Mouse (Mus musculus) liver, adult 2 months (tissue): Measurements from ENCODE around the gene Nhsl1. TPM values are rescaled to one million over a fixed set of nuclear protein-coding genes. Genes with fewer than 3 reads are reported as not detected.
A peak's percentile ranks its signal among the peaks of the same experiment; 100 is the strongest.

Experiments
- DNase-seq: peaks from one replicate; pipeline ENCODE4 v3.0.0-alpha.2; 2011; ENCODE audit warnings: low read depth, low spot score; ENCODE audit errors: extremely low read depth
- H3K27ac ChIP-seq: fragments of 200-500 bp; replicated peaks from 2 replicates; pipeline ENCODE4 v1.5.1; 2012; ENCODE audit warnings: low read depth, mild to moderate bottlenecking, control low read depth, inconsistent platforms, low read length; ENCODE audit not compliant: insufficient read depth
- H3K27me3 ChIP-seq: fragments of 200-500 bp; 2 replicates; pipeline ENCODE4 v1.6.1; 2012; ENCODE audit warnings: mild to moderate bottlenecking, moderate library complexity, low read length, inconsistent platforms; ENCODE audit not compliant: control insufficient read depth, insufficient read depth
- H3K36me3 ChIP-seq: fragments of 200-500 bp; 2 replicates; pipeline ENCODE4 v1.6.1; 2012; ENCODE audit warnings: low read length, inconsistent platforms; ENCODE audit not compliant: control insufficient read depth, insufficient read depth
- H3K4me1 ChIP-seq: fragments of 200-500 bp; 2 replicates; pipeline ENCODE4 v1.6.1; 2011; ENCODE audit warnings: low read length; ENCODE audit not compliant: control insufficient read depth, insufficient read depth
- H3K4me3 ChIP-seq: fragments of 200-500 bp; 2 replicates; pipeline ENCODE4 v1.5.1; 2011; ENCODE audit warnings: low read depth, mild to moderate bottlenecking, control low read depth, low read length, moderate library complexity; ENCODE audit not compliant: insufficient read depth
- H3K79me2 ChIP-seq: fragments of 200-500 bp; 2 replicates; pipeline ENCODE4 v1.6.1; 2012; ENCODE audit warnings: inconsistent platforms, mild to moderate bottlenecking, low read length, moderate library complexity; ENCODE audit not compliant: control insufficient read depth, insufficient read depth
- H3K9ac ChIP-seq: fragments of 200-500 bp; 2 replicates; pipeline ENCODE4 v1.6.1; 2012; ENCODE audit warnings: low read depth, mild to moderate bottlenecking, control low read depth, inconsistent platforms, low read length
- CTCF ChIP-seq: fragments of 200-500 bp; IDR thresholded peaks from 2 replicates; pipeline ENCODE4 v1.5.1; 2011; ENCODE audit warnings: low read depth, low read length, control low read depth
- POLR2A ChIP-seq: fragments of 200-500 bp; IDR thresholded peaks from 2 replicates; pipeline ENCODE4 v1.6.1; 2011; ENCODE audit warnings: low read length, control low read depth; ENCODE audit not compliant: insufficient read depth; ENCODE audit errors: extremely low read depth
- WGBS: fragments of 180-500 bp; shearing (Covaris S2); methylation state at CpG from one replicate; pipeline ENCODE4 v1.1.7; 2018; 5-methylcytosine and 5-hydroxymethylcytosine counted together
- polyA plus RNA-seq: library from polyadenylated mRNA; depleted of rRNA; stranded (reverse); fragments of >200 nt; gene quantifications from 2 replicates; pipeline ENCODE4 v1.2.3, GENCODE M21; 2012
- total RNA-seq: library from RNA; depleted of rRNA; stranded (reverse); fragments of >200 nt; gene quantifications from 2 replicates; pipeline ENCODE4 v1.2.3, GENCODE M21; 2014

Nhsl1 gene
- total and polyA plus RNA-seq, 2 experiments: 2.6 to 2.8 TPM

DNA sequence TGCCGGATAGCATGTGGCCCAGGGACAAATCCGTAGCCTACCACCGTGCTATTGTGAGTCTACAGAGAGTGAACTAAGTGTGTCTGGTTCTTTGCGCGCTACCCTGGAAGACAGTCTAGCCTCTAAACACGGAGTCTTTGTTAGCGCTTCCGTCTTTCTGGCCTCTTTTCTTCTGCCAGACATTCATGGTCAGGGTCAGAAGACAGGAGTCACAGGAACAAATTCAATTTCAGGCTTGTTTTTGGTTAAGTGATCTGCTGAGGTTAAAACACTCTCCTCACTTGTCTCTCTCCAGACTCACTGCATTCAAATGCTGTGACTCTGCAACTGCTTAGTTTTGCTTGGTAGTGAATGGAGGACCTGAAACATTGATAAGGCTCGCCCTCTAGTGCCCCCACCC, 15.9 kb downstream of the Nhsl1 start:
- Histone ChIP-seq H3K36me3 (no peaks in the 10 kb centered on the region), H3K4me3 (no peak overlapping the region), H3K9ac (no peak overlapping the region), H3K27me3 (no peaks in the 10 kb centered on the region), H3K79me2 (peaks cover 4% of the 10 kb centered on the region; the same call in 1 of the 2 replicates), H3K27ac (no peak overlapping the region), H3K4me1 (no peaks in the 10 kb centered on the region)
- DNase-seq: no peak
- WGBS: 96% methylated on average over 9 of the region's 9 CpGs
- no peak for TF ChIP-seq POLR2A
- TF ChIP-seq CTCF: no peak

- Histone ChIP-seq H3K9ac (no peak overlapping the region), H3K79me2 (no peaks in the 10 kb centered on the region; the same call in 1 of the 2 replicates), H3K27me3 (no peaks in the 10 kb centered on the region), H3K4me3 (no peak overlapping the region), H3K36me3 (no peaks in the 10 kb centered on the region), H3K4me1 (no peaks in the 10 kb centered on the region), H3K27ac (peak overlapping the region; percentile 34; the same call in 1 of the 2 replicates)
- 52% methylated on average over 5 of the region's 5 CpGs for WGBS
- TF ChIP-seq POLR2A (no peak), CTCF (no peak)
- DNase-seq: peak; percentile 66
Measured at GRCm38 (mm10) chr10:18337725-18338124, 18.9 kb downstream of the Nhsl1 start.

DNA sequence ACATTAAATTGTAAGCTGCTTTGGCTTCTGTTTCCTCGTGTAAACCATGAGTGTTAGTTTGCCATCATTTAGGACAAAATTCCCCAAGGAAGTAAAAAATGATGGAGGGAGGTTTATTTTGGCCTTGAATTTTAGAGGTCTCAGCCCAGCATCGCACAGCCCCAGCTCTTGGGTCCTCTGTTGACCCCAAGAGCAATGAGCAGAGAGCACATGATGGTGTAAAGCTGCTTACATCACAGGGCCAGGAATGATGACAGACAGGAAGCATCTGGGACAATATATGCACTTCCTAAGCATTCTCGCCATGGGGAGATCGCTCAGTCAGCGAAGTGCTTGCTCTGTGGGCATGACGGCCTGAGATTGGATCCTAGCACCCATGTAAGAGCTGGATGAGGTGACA, 20.6 kb downstream of the Nhsl1 start:
- TF ChIP-seq CTCF (no peak), POLR2A (no peak)
- Histone ChIP-seq H3K4me1 (no peaks in the 10 kb centered on the region), H3K79me2 (peaks cover 7% of the 10 kb centered on the region; the same call in 1 of the 2 replicates), H3K36me3 (no peaks in the 10 kb centered on the region), H3K27ac (no peak overlapping the region), H3K4me3 (no peak overlapping the region), H3K9ac (no peak overlapping the region), H3K27me3 (no peaks in the 10 kb centered on the region)
- WGBS: 85% methylated on average over 6 of the region's 6 CpGs
- DNase-seq: no peak

DNA sequence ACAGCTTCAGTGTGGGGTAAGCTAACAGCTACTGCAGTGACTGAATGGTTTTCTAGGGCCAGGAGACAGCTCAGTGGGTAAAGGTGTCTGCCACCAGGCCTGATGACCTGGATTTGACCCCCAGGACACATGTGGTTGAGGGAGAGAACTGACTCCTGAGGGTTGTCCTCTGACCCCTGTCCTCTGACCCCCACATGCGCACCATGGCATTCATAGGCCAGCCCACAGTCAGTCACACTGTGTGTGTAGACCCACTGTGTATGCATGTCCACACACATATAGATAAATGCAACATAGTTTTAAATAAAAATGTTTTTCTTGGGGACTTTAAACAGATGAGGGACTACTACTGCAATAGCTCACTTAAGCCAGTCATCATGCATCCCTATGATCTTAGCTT, 22.1 kb downstream of the Nhsl1 start:
- Histone ChIP-seq H3K4me3 (no peak overlapping the region), H3K9ac (no peak overlapping the region), H3K27ac (no peak overlapping the region), H3K36me3 (no peaks in the 10 kb centered on the region), H3K4me1 (no peaks in the 10 kb centered on the region), H3K79me2 (peaks cover 7% of the 10 kb centered on the region; the same call in 1 of the 2 replicates), H3K27me3 (no peaks in the 10 kb centered on the region)
- no peak for DNase-seq
- TF ChIP-seq CTCF (no peak), POLR2A (no peak)
- 87% methylated on average over 1 of the region's 1 CpGs for WGBS

DNA sequence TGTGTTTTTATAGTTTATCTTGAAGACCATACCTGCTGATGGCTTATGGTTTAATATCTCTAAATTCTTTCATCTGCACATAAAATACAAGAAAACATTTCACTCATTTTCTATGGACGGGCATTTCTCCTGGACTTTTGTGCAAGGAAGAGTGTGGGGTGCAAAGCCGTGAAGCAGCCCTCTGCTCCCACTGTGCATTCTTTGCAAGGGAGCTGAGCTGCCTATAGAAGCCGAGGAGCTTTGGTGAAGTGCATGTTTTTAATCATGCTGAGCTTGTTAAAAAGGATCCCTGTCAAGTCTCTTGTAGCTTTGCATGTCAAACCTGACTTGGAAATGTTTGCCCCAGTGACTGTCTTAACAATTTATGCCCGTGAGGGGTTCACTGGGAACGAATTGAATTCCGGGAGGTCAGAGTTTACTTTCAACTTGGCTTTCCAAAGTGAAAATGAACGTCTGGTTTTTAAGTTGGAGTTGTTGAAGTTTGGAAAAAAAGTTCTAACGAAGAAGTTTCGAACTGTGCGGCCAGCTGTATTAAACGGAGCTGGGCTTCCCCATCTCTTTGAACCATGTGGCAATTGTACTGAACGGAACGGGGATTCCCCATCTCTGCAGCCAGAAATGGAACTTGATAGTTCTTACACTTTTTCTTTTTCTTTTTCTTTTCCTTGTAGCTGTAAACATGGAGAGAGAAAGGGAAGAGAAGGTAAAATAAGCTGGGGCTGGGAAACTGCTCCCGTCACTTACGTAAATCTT, 22.8 kb downstream of the Nhsl1 start:
- Histone ChIP-seq H3K9ac (no peak overlapping the region), H3K4me1 (no peaks in the 10 kb centered on the region), H3K4me3 (no peak overlapping the region), H3K27me3 (no peaks in the 10 kb centered on the region), H3K27ac (no peak overlapping the region), H3K36me3 (no peaks in the 10 kb centered on the region), H3K79me2 (peaks cover 7% of the 10 kb centered on the region; the same call in 1 of the 2 replicates)
- WGBS: 81% methylated on average over 15 of the region's 15 CpGs
- no peak for TF ChIP-seq POLR2A
- TF ChIP-seq CTCF: no peak
- no peak for DNase-seq

DNA sequence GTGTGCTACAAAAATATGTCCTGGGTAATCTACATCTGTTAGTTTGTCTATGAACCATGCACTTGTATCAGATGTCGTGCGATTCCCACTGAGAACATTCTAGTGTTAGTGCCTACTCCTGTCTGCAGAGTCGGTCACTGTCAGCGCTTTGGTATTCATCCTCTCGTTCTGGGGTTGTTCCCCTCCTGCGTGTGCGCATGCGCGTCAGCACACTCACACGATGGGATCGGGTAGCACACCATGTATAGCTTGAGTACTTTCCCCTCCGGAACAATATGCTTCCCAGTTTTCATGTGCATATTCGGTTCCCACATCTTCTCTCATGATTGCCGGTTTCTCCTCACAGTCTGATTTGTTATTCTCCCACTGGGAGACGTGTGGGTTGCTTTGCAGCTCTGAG, 28.4 kb downstream of the Nhsl1 start:
- Histone ChIP-seq H3K4me3 (no peak overlapping the region), H3K4me1 (no peaks in the 10 kb centered on the region), H3K9ac (no peak overlapping the region), H3K27ac (no peak overlapping the region), H3K27me3 (no peaks in the 10 kb centered on the region), H3K36me3 (no peaks in the 10 kb centered on the region), H3K79me2 (peaks cover 15% of the 10 kb centered on the region; the same call in 1 of the 2 replicates)
- DNase-seq: no peak
- WGBS: 95% methylated on average over 15 of the region's 15 CpGs
- no peak for TF ChIP-seq CTCF
- no peak for TF ChIP-seq POLR2A
